Mouse (Mus musculus) midbrain, postnatal 0 days (tissue): ENCODE results near the gene Gpr153. TPM values are rescaled to one million over a fixed set of nuclear protein-coding genes. Genes with fewer than 3 reads are reported as not detected.

Experiments
- ATAC-seq: fragments of 200-750 bp; cut with Nextera tagmentation; 2 replicates; pipeline ENCODE4 v1.8.0; 2017; ENCODE audit warnings: moderate number of reproducible peaks, mild to moderate bottlenecking, moderate TSS enrichment, moderate library complexity; ENCODE audit not compliant: low FRiP score
- DNase-seq: peaks from one replicate; pipeline ENCODE4 v3.0.0-alpha.2; 2015; ENCODE audit warnings: low spot score
- H3K27ac ChIP-seq: fragments of 300-500 bp; sonication (generic); 2 replicates; pipeline ENCODE4 v1.5.1; 2014; ENCODE audit warnings: low read depth, mild to moderate bottlenecking, low read length, mixed read lengths
- H3K27me3 ChIP-seq: fragments of 300-500 bp; sonication (generic); 2 replicates; pipeline ENCODE4 v1.6.1; 2014; ENCODE audit warnings: low read length, control low read depth, mixed read lengths; ENCODE audit not compliant: insufficient read depth
- H3K36me3 ChIP-seq: fragments of 300-500 bp; sonication (generic); 2 replicates; pipeline ENCODE4 v1.6.1; 2014; ENCODE audit warnings: low read length, control low read depth, mixed read lengths; ENCODE audit not compliant: insufficient read depth
- H3K4me1 ChIP-seq: fragments of 300-500 bp; sonication (generic); 2 replicates; pipeline ENCODE4 v1.6.1; 2014; ENCODE audit warnings: mild to moderate bottlenecking, control low read depth, antibody characterized with exemption, low read length, mixed read lengths; ENCODE audit not compliant: insufficient read depth
- H3K4me2 ChIP-seq: fragments of 300-500 bp; sonication (generic); 2 replicates; pipeline ENCODE4 v1.6.1; 2014; ENCODE audit warnings: low read depth, mild to moderate bottlenecking, low read length, mixed read lengths; ENCODE audit not compliant: poor library complexity, severe bottlenecking
- H3K4me3 ChIP-seq: fragments of 300-500 bp; sonication (generic); 2 replicates; pipeline ENCODE4 v1.5.1; 2014; ENCODE audit warnings: low read depth, mild to moderate bottlenecking, low read length, moderate library complexity
- H3K9ac ChIP-seq: fragments of 300-500 bp; sonication (generic); replicated peaks from 2 replicates; pipeline ENCODE4 v1.6.1; 2014; ENCODE audit warnings: mild to moderate bottlenecking, low read length, moderate library complexity, mixed read lengths; ENCODE audit not compliant: poor library complexity, severe bottlenecking
- H3K9me3 ChIP-seq: fragments of 300-500 bp; sonication (generic); 2 replicates; pipeline ENCODE4 v1.6.1; 2016; ENCODE audit warnings: low read length, control low read depth
- CTCF ChIP-seq: IDR thresholded peaks from 2 replicates; pipeline ENCODE4 v1.5.1; 2016; ENCODE audit warnings: antibody characterized with exemption, mild to moderate bottlenecking
- WGBS: fragments of 180-500 bp; shearing (Covaris S2); extraction: QIAGEN DNeasy Blood & Tissue Kit; methylation state at CpG from one replicate; pipeline ENCODE4 v1.1.7; 2014; 5-methylcytosine and 5-hydroxymethylcytosine counted together
- polyA plus RNA-seq: library from polyadenylated mRNA; unstranded; fragments of >200 nt; fragmentation: Nextera tagmentation; extraction: Ambion mirVana; gene quantifications from 2 replicates; pipeline ENCODE4 v1.2.1, GENCODE M21; 2015
- total RNA-seq: library from RNA; depleted of rRNA; stranded (reverse); fragments of >200 nt; gene quantifications from 2 replicates; pipeline ENCODE4 v1.2.3, GENCODE M21; 2014

Gpr153 gene
- total and polyA plus RNA-seq, 2 experiments from 2014 or later, result 21.2 to 149 TPM

DNA sequence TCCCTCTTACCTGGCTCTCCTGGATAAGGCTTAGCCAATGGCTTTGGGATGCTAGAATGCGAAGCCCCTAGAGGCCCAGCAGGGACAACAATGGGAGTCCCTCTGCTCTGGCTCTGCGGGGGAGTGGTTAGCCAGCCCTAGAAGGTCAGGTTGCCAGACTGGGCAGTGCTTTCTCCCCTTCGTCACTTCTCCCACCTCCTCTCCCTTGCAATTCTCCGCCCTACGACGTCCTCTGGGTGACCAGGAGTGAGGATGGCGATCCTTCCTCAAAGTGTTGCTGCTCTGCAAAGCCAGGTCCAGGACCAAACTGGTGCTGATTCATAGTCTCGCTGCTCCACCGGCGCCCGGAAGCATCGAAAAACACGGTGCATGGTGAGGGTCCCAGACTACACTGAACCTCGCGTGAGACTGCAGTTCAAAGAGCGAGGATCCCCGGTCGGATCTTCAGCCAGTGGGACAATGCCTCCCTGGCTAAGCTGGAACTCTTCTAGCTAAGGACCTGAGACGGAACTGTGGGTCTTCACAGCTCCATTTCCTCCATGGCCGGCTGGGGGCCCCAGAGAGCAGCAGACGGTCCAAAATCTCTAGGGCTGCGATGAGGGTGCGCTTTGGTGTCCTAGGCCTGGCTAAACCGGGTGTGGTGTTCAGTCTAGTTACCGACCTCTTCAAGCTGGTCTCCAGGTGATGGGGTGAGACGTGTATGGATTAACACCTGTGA, 44.6 kb downstream of the Gpr153 start, which contains the start of gene Rnf207:
Gene Rnf207 (minus strand): TSS at position 477 of the 718 bp plus-strand sequence.
- WGBS, result 5% methylated on average over 26 of the region's 26 CpGs
- no peaks in the 10 kb centered on the region for H3K9me3 ChIP-seq
- H3K27ac ChIP-seq, result no peak within 1 kb of the TSS
- H3K9ac ChIP-seq, result 0 out of 2 replicates have a peak within 1 kb of the TSS, but pooled peaks have one; percentile 0
- no peaks in the 10 kb centered on the region for H3K4me1 ChIP-seq
- H3K27me3 ChIP-seq, result peaks cover 44% of the 10 kb centered on the region
- ATAC-seq (no peak), DNase-seq (no peak)
- H3K36me3 ChIP-seq, result no peaks in the 10 kb centered on the region
- peak within 1 kb of the TSS; percentile 30; the same call in 1 of the 2 replicates for H3K4me2 ChIP-seq
- H3K4me3 ChIP-seq, result no peak within 1 kb of the TSS
- peak; percentile 67 for TF ChIP-seq CTCF

GRCm38 (mm10) chr4:152321464-152321863, 47.4 kb downstream of the Gpr153 start:
- 51% methylated on average over 5 of the region's 5 CpGs for WGBS
- no peak for TF ChIP-seq CTCF
- H3K4me3 ChIP-seq, result no peak overlapping the region
- H3K4me2 ChIP-seq, result no peak overlapping the region
- H3K9me3 ChIP-seq, result no peaks in the 10 kb centered on the region
- DNase-seq, result no peak
- no peaks in the 10 kb centered on the region for H3K4me1 ChIP-seq
- H3K36me3 ChIP-seq, result no peaks in the 10 kb centered on the region
- ATAC-seq, result no peak
- no peak overlapping the region for H3K27ac ChIP-seq
- peaks cover 18% of the 10 kb centered on the region for H3K27me3 ChIP-seq
- H3K9ac ChIP-seq, result no peak overlapping the region

DNA sequence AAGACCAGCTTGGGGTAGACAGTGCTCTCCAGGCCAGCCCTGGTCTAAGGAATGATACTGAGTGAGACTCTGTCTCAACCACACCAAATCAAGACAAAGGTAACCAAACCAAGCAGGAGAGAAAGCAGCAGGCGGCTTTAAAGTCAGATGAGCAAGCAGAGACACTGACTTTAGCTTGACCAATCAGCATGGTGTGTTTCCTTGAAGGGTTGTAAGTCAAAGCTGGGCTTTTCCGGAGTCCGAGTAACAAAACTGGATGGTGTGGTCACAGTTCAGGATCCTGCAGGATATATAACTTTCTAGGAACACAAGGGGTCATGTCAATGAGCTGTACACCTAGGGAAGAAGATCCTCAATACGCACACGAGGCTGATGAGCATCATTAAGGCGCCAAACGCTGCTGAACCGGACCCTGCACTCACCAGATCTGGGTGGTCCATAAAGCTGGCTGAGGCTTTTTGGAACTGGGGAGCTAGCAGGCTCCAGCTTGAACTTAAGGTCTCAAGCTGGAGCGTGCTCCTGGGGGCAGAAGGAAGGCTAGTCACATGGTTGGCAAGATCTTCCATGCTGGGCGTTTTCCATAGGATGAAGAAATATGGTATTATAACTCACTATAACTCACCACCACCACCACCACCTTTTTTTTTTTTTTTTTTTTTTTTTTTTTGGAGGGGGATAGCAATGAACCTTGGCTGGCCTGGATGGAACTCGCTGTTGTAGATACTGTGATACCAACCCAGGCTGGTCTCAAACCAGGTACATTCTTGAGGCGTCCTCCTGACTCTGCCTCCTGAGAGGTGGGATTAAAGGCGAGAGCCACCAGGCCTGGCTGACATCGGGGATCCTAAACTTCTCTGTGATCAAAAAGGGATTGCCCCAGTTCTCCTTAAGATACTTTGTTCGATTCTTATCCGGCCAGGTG, 50.9 kb downstream of the Gpr153 start:
- Histone ChIP-seq H3K9me3 (no peaks in the 10 kb centered on the region), H3K27ac (no peak overlapping the region), H3K4me3 (peak overlapping the region; percentile 98; the same call in 1 of the 2 replicates), H3K36me3 (peaks cover 12% of the 10 kb centered on the region), H3K9ac (no peak overlapping the region), H3K27me3 (no peaks in the 10 kb centered on the region), H3K4me2 (peak overlapping the region; percentile 36), H3K4me1 (peaks cover 4% of the 10 kb centered on the region)
- ATAC-seq, result peak; percentile 3; the same call in 1 of the 2 replicates
- no peak for TF ChIP-seq CTCF
- WGBS, result 54% methylated on average over 16 of the region's 16 CpGs
- DNase-seq, result no peak

- H3K9ac ChIP-seq, result peak within 1 kb of the TSS; percentile 90
- peak within 1 kb of the TSS; percentile 85 for H3K4me2 ChIP-seq
- DNase-seq (peak; percentile 99), ATAC-seq (peak; percentile 98)
- H3K4me1 ChIP-seq, result peaks cover 4% of the 10 kb centered on the region
- peak within 1 kb of the TSS; percentile 82 for H3K27ac ChIP-seq
- no peaks in the 10 kb centered on the region for H3K9me3 ChIP-seq
- H3K4me3 ChIP-seq, result peak within 1 kb of the TSS; percentile 98
- WGBS, result under 1% methylated on average over 69 of the region's 70 CpGs
- peaks cover 19% of the 10 kb centered on the region for H3K36me3 ChIP-seq
- no peaks in the 10 kb centered on the region for H3K27me3 ChIP-seq
- TF ChIP-seq CTCF, result peak; percentile 36
Observed at GRCm38 (mm10) chr4:152325574-152326411, 51.8 kb downstream of the Gpr153 start, which contains the start of gene Rpl22. Gene Rpl22 (plus strand): TSS chr4:152325742.

DNA sequence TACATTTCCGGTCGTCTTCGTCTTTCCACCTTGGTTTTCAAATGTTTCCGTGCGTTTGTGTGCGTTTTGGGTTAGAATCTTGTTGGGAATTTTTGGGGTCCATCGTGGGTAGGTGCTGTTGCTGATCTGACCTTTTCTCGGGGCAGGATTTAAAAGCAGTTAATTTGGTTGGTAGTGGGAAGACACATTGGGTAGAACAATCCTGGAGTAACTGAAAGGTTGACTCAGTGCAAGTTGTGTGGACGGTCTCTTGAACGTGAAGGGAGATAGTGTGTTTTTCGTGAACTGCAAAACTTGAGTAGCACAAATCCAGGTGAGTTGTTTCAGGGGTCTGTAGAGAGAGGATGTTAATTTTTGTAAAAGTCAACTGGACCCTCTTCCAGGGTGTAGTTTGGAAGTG, 52.5 kb downstream of the Gpr153 start:
- TF ChIP-seq CTCF, result no peak
- no peak for DNase-seq
- 4% methylated on average over 11 of the region's 11 CpGs for WGBS
- Histone ChIP-seq H3K36me3 (peaks cover 27% of the 10 kb centered on the region), H3K4me1 (peaks cover 4% of the 10 kb centered on the region), H3K4me3 (peak overlapping the region; percentile 98), H3K27ac (no peak overlapping the region), H3K9ac (peak overlapping the region; percentile 90), H3K4me2 (peak overlapping the region; percentile 85), H3K9me3 (no peaks in the 10 kb centered on the region), H3K27me3 (no peaks in the 10 kb centered on the region)
- ATAC-seq, result no peak
